Mouse (Mus musculus): ENCODE results near the gene Akap12.

Gene Akap12

DNA sequence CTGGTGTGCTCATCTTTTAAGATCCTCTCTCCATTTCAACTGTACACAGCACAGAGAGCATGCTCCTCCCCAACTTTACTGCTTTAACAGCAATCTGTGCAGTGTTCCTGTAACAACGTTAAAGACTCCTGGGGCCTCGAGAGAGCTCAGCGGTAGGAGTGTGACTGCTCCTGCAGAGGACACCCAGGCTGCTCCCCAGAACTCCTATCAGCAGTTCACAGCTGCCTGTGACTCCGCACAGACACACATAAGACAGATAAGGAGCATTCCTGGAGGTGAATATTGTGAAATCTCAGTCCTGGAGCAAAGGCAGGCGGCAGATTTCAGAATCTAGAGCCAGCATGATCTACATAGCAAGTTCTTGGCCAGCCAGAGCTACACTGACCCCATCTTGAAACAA is 139.3 kb downstream of the Akap12 start:
- DNase-seq (ENCODE audit: low spot score), result no peak

DNA sequence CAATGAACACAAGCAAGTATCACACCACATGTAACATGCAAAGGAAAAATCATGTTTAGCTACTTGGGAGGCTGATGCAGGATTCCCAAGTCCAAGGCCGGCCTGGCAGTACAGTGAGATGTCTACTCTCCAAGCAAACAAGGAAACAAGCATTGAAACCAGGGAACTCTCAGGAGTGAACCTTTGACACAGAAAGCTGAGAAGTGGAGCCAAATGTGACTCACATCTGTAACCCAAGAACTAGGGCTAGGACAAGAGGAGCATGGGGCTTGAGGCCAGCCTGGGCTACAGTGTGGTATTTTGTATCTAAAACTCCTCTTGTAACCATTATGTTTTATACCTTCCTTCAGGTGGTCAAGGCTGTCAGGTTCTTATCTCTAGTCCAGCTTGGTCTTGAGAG is 141.0 kb downstream of the Akap12 start:
- no peak for DNase-seq (ENCODE audit: low spot score)

Data from embryo, embryonic 10 days (tissue).